Mouse (Mus musculus): ENCODE results near the gene Npcd. TPM values are rescaled to one million over a fixed set of nuclear protein-coding genes. Genes with fewer than 3 reads are reported as not detected.

Npcd gene
- polyA plus RNA-seq, 1 experiment from 2014 or later: 0.77 TPM

GRCm38 (mm10) chr15:79810997-79811396 lies 23.0 kb downstream of the Npcd start:
- no peaks in the 10 kb centered on the region for H3K9me3 ChIP-seq (ENCODE audit: control insufficient read depth, low read depth, low read length)

GRCm38 (mm10) chr15:79810061-79810460 lies 24.0 kb downstream of the Npcd start:
- no peak overlapping the region for H3K4me3 ChIP-seq (ENCODE audit: low read depth, low read length)
- no peak overlapping the region for H3K9ac ChIP-seq (replicated peaks; ENCODE audit: low read depth, low read length)
- H3K4me1 ChIP-seq (ENCODE audit: control insufficient read depth, insufficient read depth, low read length): no peaks in the 10 kb centered on the region; the same call in 1 of the 2 replicates
- no peak overlapping the region for H3K27ac ChIP-seq (ENCODE audit: low read length)
- no peaks in the 10 kb centered on the region for H3K9me3 ChIP-seq (ENCODE audit: control insufficient read depth, low read depth, low read length)
- no peak overlapping the region for H3K4me2 ChIP-seq (replicated peaks; ENCODE audit: low read depth, low read length)
- peaks cover 6% of the 10 kb centered on the region; the same call in 1 of the 2 replicates for H3K27me3 ChIP-seq (ENCODE audit: control insufficient read depth, insufficient read depth, low read length)
- ATAC-seq (ENCODE audit: insufficient number of reproducible peaks, insufficient read depth, low FRiP score, low read depth): no peak
- WGBS: 57% methylated on average over 3 of the region's 3 CpGs
- H3K36me3 ChIP-seq (ENCODE audit: control insufficient read depth, insufficient read depth, low read length): no peaks in the 10 kb centered on the region

More at GRCm38 (mm10) chr15:79810997-79811396, 23.0 kb downstream of the Npcd start:
- Histone ChIP-seq H3K4me2 (replicated peaks; ENCODE audit: low read depth, low read length) (no peak overlapping the region), H3K27me3 (ENCODE audit: control insufficient read depth, insufficient read depth, low read length) (peaks cover 3% of the 10 kb centered on the region; the same call in 1 of the 2 replicates), H3K4me3 (ENCODE audit: low read depth, low read length) (no peak overlapping the region), H3K27ac (ENCODE audit: low read length) (no peak overlapping the region), H3K36me3 (ENCODE audit: control insufficient read depth, insufficient read depth, low read length) (no peaks in the 10 kb centered on the region), H3K9ac (replicated peaks; ENCODE audit: low read depth, low read length) (no peak overlapping the region), H3K4me1 (ENCODE audit: control insufficient read depth, insufficient read depth, low read length) (no peaks in the 10 kb centered on the region)
- WGBS: 61% methylated on average over 4 of the region's 4 CpGs
- ATAC-seq (ENCODE audit: insufficient number of reproducible peaks, insufficient read depth, low FRiP score, low read depth): no peak

GRCm38 (mm10) chr15:79808658-79809057 lies 25.4 kb downstream of the Npcd start:
- Histone ChIP-seq H3K4me2 (replicated peaks; ENCODE audit: low read depth, low read length) (no peak overlapping the region), H3K4me1 (ENCODE audit: control insufficient read depth, insufficient read depth, low read length) (peaks cover 3% of the 10 kb centered on the region; the same call in 1 of the 2 replicates), H3K27ac (ENCODE audit: low read length) (no peak overlapping the region), H3K36me3 (ENCODE audit: control insufficient read depth, insufficient read depth, low read length) (no peaks in the 10 kb centered on the region), H3K9me3 (ENCODE audit: control insufficient read depth, low read depth, low read length) (no peaks in the 10 kb centered on the region), H3K9ac (replicated peaks; ENCODE audit: low read depth, low read length) (no peak overlapping the region), H3K27me3 (ENCODE audit: control insufficient read depth, insufficient read depth, low read length) (peaks cover 12% of the 10 kb centered on the region), H3K4me3 (ENCODE audit: low read depth, low read length) (no peak overlapping the region)
- WGBS: 56% methylated on average over 5 of the region's 5 CpGs
- no peak for ATAC-seq (ENCODE audit: insufficient number of reproducible peaks, insufficient read depth, low FRiP score, low read depth)

GRCm38 (mm10) chr15:79808114-79808513 lies 25.9 kb downstream of the Npcd start:
- no peak for ATAC-seq (ENCODE audit: insufficient number of reproducible peaks, insufficient read depth, low FRiP score, low read depth)
- Histone ChIP-seq H3K36me3 (ENCODE audit: control insufficient read depth, insufficient read depth, low read length) (no peaks in the 10 kb centered on the region), H3K27me3 (ENCODE audit: control insufficient read depth, insufficient read depth, low read length) (peaks cover 17% of the 10 kb centered on the region), H3K4me3 (ENCODE audit: low read depth, low read length) (no peak overlapping the region), H3K27ac (ENCODE audit: low read length) (no peak overlapping the region), H3K9me3 (ENCODE audit: control insufficient read depth, low read depth, low read length) (no peaks in the 10 kb centered on the region), H3K9ac (replicated peaks; ENCODE audit: low read depth, low read length) (no peak overlapping the region), H3K4me1 (ENCODE audit: control insufficient read depth, insufficient read depth, low read length) (peaks cover 4% of the 10 kb centered on the region; the same call in 1 of the 2 replicates), H3K4me2 (replicated peaks; ENCODE audit: low read depth, low read length) (no peak overlapping the region)
- 31% methylated on average over 5 of the region's 5 CpGs for WGBS

GRCm38 (mm10) chr15:79807050-79807449 lies 27.0 kb downstream of the Npcd start:
- peaks cover 27% of the 10 kb centered on the region for H3K27me3 ChIP-seq (ENCODE audit: control insufficient read depth, insufficient read depth, low read length)
- H3K27ac ChIP-seq (ENCODE audit: low read length): no peak overlapping the region
- ATAC-seq (ENCODE audit: insufficient number of reproducible peaks, insufficient read depth, low FRiP score, low read depth): no peak
- no peak overlapping the region for H3K9ac ChIP-seq (replicated peaks; ENCODE audit: low read depth, low read length)
- WGBS: 24% methylated on average over 1 of the region's 1 CpGs
- no peak overlapping the region for H3K4me3 ChIP-seq (ENCODE audit: low read depth, low read length)
- H3K36me3 ChIP-seq (ENCODE audit: control insufficient read depth, insufficient read depth, low read length): no peaks in the 10 kb centered on the region
- H3K4me1 ChIP-seq (ENCODE audit: control insufficient read depth, insufficient read depth, low read length): peaks cover 4% of the 10 kb centered on the region; the same call in 1 of the 2 replicates
- H3K9me3 ChIP-seq (ENCODE audit: control insufficient read depth, low read depth, low read length): no peaks in the 10 kb centered on the region
- no peak overlapping the region for H3K4me2 ChIP-seq (replicated peaks; ENCODE audit: low read depth, low read length)

GRCm38 (mm10) chr15:79805246-79805645 lies 28.8 kb downstream of the Npcd start:
- Histone ChIP-seq H3K4me1 (ENCODE audit: control insufficient read depth, insufficient read depth, low read length) (peaks cover 4% of the 10 kb centered on the region; the same call in 1 of the 2 replicates), H3K27ac (ENCODE audit: low read length) (no peak overlapping the region), H3K4me3 (ENCODE audit: low read depth, low read length) (no peak overlapping the region), H3K36me3 (ENCODE audit: control insufficient read depth, insufficient read depth, low read length) (no peaks in the 10 kb centered on the region), H3K27me3 (ENCODE audit: control insufficient read depth, insufficient read depth, low read length) (peaks cover 27% of the 10 kb centered on the region), H3K9me3 (ENCODE audit: control insufficient read depth, low read depth, low read length) (no peaks in the 10 kb centered on the region), H3K4me2 (replicated peaks; ENCODE audit: low read depth, low read length) (peak overlapping the region; percentile 71), H3K9ac (replicated peaks; ENCODE audit: low read depth, low read length) (no peak overlapping the region)
- no peak for ATAC-seq (ENCODE audit: insufficient number of reproducible peaks, insufficient read depth, low FRiP score, low read depth)
- 26% methylated on average over 8 of the region's 8 CpGs for WGBS

- Histone ChIP-seq H3K9me3 (ENCODE audit: control insufficient read depth, low read depth, low read length) (no peaks in the 10 kb centered on the region), H3K4me3 (ENCODE audit: low read depth, low read length) (peak within 1 kb of the TSS; percentile 55), H3K9ac (replicated peaks; ENCODE audit: low read depth, low read length) (peak within 1 kb of the TSS; percentile 11), H3K4me1 (ENCODE audit: control insufficient read depth, insufficient read depth, low read length) (peaks cover 4% of the 10 kb centered on the region; the same call in 1 of the 2 replicates), H3K27me3 (ENCODE audit: control insufficient read depth, insufficient read depth, low read length) (peaks cover 27% of the 10 kb centered on the region), H3K36me3 (ENCODE audit: control insufficient read depth, insufficient read depth, low read length) (no peaks in the 10 kb centered on the region), H3K27ac (ENCODE audit: low read length) (no peak within 1 kb of the TSS), H3K4me2 (replicated peaks; ENCODE audit: low read depth, low read length) (peak within 1 kb of the TSS; percentile 71)
- peak; percentile 80 for ATAC-seq (ENCODE audit: insufficient number of reproducible peaks, insufficient read depth, low FRiP score, low read depth)
- under 1% methylated on average over 69 of the region's 91 CpGs for WGBS
Observed at GRCm38 (mm10) chr15:79804352-79805071, 29.5 kb downstream of the Npcd start, which contains the start of gene Nptxr. Nptxr (minus strand) TSS chr15:79804766.

GRCm38 (mm10) chr15:79803533-79804351 lies 30.3 kb downstream of the Npcd start:
- no peak overlapping the region for H3K27ac ChIP-seq (ENCODE audit: low read length)
- ATAC-seq (ENCODE audit: insufficient number of reproducible peaks, insufficient read depth, low FRiP score, low read depth): peak; percentile 44
- H3K4me3 ChIP-seq (ENCODE audit: low read depth, low read length): peak overlapping the region; percentile 55
- H3K9me3 ChIP-seq (ENCODE audit: control insufficient read depth, low read depth, low read length): no peaks in the 10 kb centered on the region
- H3K9ac ChIP-seq (replicated peaks; ENCODE audit: low read depth, low read length): peak overlapping the region; percentile 11
- peaks cover 27% of the 10 kb centered on the region for H3K27me3 ChIP-seq (ENCODE audit: control insufficient read depth, insufficient read depth, low read length)
- peak overlapping the region; percentile 71 for H3K4me2 ChIP-seq (replicated peaks; ENCODE audit: low read depth, low read length)
- no peaks in the 10 kb centered on the region for H3K36me3 ChIP-seq (ENCODE audit: control insufficient read depth, insufficient read depth, low read length)
- H3K4me1 ChIP-seq (ENCODE audit: control insufficient read depth, insufficient read depth, low read length): peaks cover 4% of the 10 kb centered on the region; the same call in 1 of the 2 replicates
- WGBS: 5% methylated on average over 81 of the region's 81 CpGs
